Mouse (Mus musculus) urinary bladder, adult 18-20 months (tissue): ENCODE data around the gene Atp6v1c2.

Source experiments
- DNase-seq, 2 experiments: peaks; one replicate each; pipeline ENCODE4 v3.0.0; 2022; ENCODE audit warnings: low spot score in 2 of 2, mixed read lengths in 2 of 2

The Atp6v1c2 gene

GRCm38 (mm10) chr12:17329259-17329658 is at the start of gene Atp6v1c2:
TSS of gene Atp6v1c2 (minus strand) at chr12:17329359.
- no peak for DNase-seq

- DNase-seq = no peak
These were observed 47.4 kb upstream of the Atp6v1c2 start for GRCm38 (mm10) chr12:17376521-17376920.

GRCm38 (mm10) chr12:17375243-17375642 is 46.1 kb upstream of the Atp6v1c2 start:
- DNase-seq = no peak

- DNase-seq = no peak
These were observed 44.4 kb upstream of the Atp6v1c2 start for GRCm38 (mm10) chr12:17373470-17373975.

GRCm38 (mm10) chr12:17372696-17373095 is 43.5 kb upstream of the Atp6v1c2 start:
- DNase-seq = no peak

- no peak for DNase-seq
These were observed 42.6 kb upstream of the Atp6v1c2 start for GRCm38 (mm10) chr12:17371589-17372235.

GRCm38 (mm10) chr12:17369551-17370325 is 40.6 kb upstream of the Atp6v1c2 start:
- no peak for DNase-seq

GRCm38 (mm10) chr12:17369111-17369510 is 40.0 kb upstream of the Atp6v1c2 start:
- DNase-seq = no peak

- DNase-seq = peak; percentile 36 to 37
These were observed 37.8 kb upstream of the Atp6v1c2 start for GRCm38 (mm10) chr12:17366981-17367380.

GRCm38 (mm10) chr12:17362316-17362715 is 33.2 kb upstream of the Atp6v1c2 start:
- DNase-seq = no peak

- DNase-seq = no peak
These were observed 31.5 kb upstream of the Atp6v1c2 start for GRCm38 (mm10) chr12:17360650-17361049.

GRCm38 (mm10) chr12:17360104-17360503 is 30.9 kb upstream of the Atp6v1c2 start:
- DNase-seq = no peak

- DNase-seq = no peak
These were observed 29.8 kb upstream of the Atp6v1c2 start for GRCm38 (mm10) chr12:17358981-17359380.

GRCm38 (mm10) chr12:17357795-17358194 is 28.6 kb upstream of the Atp6v1c2 start:
- no peak for DNase-seq

GRCm38 (mm10) chr12:17356853-17357252 is 27.7 kb upstream of the Atp6v1c2 start:
- no peak for DNase-seq

- DNase-seq = no peak
These were observed 20.9 kb upstream of the Atp6v1c2 start for GRCm38 (mm10) chr12:17350106-17350505.

GRCm38 (mm10) chr12:17348048-17349036 is 19.2 kb upstream of the Atp6v1c2 start, which contains the start of gene Nol10:
TSS of gene Nol10 (plus strand) at chr12:17348458.
- DNase-seq = peak; percentile 70 to 76

- DNase-seq = no peak
These were observed 18.3 kb upstream of the Atp6v1c2 start for GRCm38 (mm10) chr12:17347327-17348047.

- DNase-seq = no peak
These were observed 10.2 kb upstream of the Atp6v1c2 start for GRCm38 (mm10) chr12:17339114-17339905.

GRCm38 (mm10) chr12:17338338-17338737 is 9.2 kb upstream of the Atp6v1c2 start:
- DNase-seq = no peak
